Mouse (Mus musculus): ENCODE data around the gene Emsy. TPM values are rescaled to one million over a fixed set of nuclear protein-coding genes. Genes with fewer than 3 reads are reported as not detected.

The Emsy gene
- total and polyA plus RNA-seq, 3 experiments: 12.3 to 25.2 (median 14.6) TPM

GRCm38 (mm10) chr7:98594731-98595130 lies 61.9 kb downstream of the Emsy start:
- peaks cover 0 to 4% of the 10 kb centered on the region in 2 experiments; a peak in 1 of 4 replicates for H3K4me1 ChIP-seq (ENCODE audit: control insufficient read depth in 1 of 2, insufficient read depth in 2 of 2)
- no peak overlapping the region for H3K9ac ChIP-seq (ENCODE audit: insufficient read depth, low read depth)
- no peak overlapping the region for H3K4me2 ChIP-seq (ENCODE audit: insufficient read depth, low read depth, poor library complexity, severe bottlenecking)
- H3K9me3 ChIP-seq (replicated peaks; ENCODE audit: low read length): no peaks in the 10 kb centered on the region
- DNase-seq (ENCODE audit: extremely low read depth): no peak
- no peaks in the 10 kb centered on the region for H3K27me3 ChIP-seq (replicated peaks)
- H3K27ac ChIP-seq (ENCODE audit: insufficient read depth, low read depth): no peak overlapping the region
- no peaks in the 10 kb centered on the region for H3K79me2 ChIP-seq (replicated peaks; ENCODE audit: control insufficient read depth, extremely low read depth, insufficient read depth, poor library complexity, severe bottlenecking)
- H3K36me3 ChIP-seq (replicated peaks in 1 of 2; ENCODE audit: control insufficient read depth in 1 of 2, insufficient read depth in 1 of 2, low read length in 1 of 2): peaks cover 52 to 77% of the 10 kb centered on the region in 2 experiments
- in situ Hi-C loops (cut with MboI; ENCODE audit: low pct_ligation_motif_present, low pct_unique_long_range_greater_than_20kb, low sequenced_read_pairs) (no loop called here), dilution Hi-C loops (cut with MboI; ENCODE audit: extremely low pct_ligation_motif_present, extremely low pct_unique_long_range_greater_than_20kb, low sequenced_read_pairs) (no loop called here)
- no peak for TF ChIP-seq TCF12 (IDR thresholded peaks at IDR 0.05; ENCODE audit: low read depth, low read length)
- TF ChIP-seq JUND (conservative IDR thresholded peaks at IDR 0.05; ENCODE audit: low read depth, low read length): no peak
- TF ChIP-seq MEF2A (IDR thresholded peaks at IDR 0.05; ENCODE audit: borderline replicate concordance, low read depth, low read length): no peak
- no peak for TF ChIP-seq CHD1 (IDR thresholded peaks at IDR 0.05; ENCODE audit: low read depth, low read length)
- no peak for TF ChIP-seq HCFC1 (IDR thresholded peaks at IDR 0.05; ENCODE audit: low read depth, low read length)
- H3K4me3 ChIP-seq (replicated peaks in 1 of 3; ENCODE audit: low read depth in 2 of 3, low read length in 2 of 3, poor library complexity in 1 of 3): no peak overlapping the region

- H3K4me3 ChIP-seq (replicated peaks in 1 of 3; ENCODE audit: low read depth in 2 of 3, low read length in 2 of 3, poor library complexity in 1 of 3): no peak overlapping the region
- no peak overlapping the region for H3K4me2 ChIP-seq (ENCODE audit: insufficient read depth, low read depth, poor library complexity, severe bottlenecking)
- in situ Hi-C loops (cut with MboI; ENCODE audit: low pct_ligation_motif_present, low pct_unique_long_range_greater_than_20kb, low sequenced_read_pairs): no loop called here
- TF ChIP-seq IRF4 (IDR thresholded peaks at IDR 0.05; ENCODE audit: low read depth, low read length) (no peak), CHD2 (IDR thresholded peaks at IDR 0.05; ENCODE audit: low read length) (no peak), CHD1 (IDR thresholded peaks at IDR 0.05; ENCODE audit: low read depth, low read length) (no peak), MAFK (IDR thresholded peaks at IDR 0.05; ENCODE audit: insufficient replicate concordance, low read length) (no peak), RCOR1 (conservative IDR thresholded peaks at IDR 0.05; ENCODE audit: low read depth, low read length) (no peak), ETS1 (conservative IDR thresholded peaks at IDR 0.05; ENCODE audit: low read depth, low read length) (no peak), NELFE (IDR thresholded peaks at IDR 0.05; ENCODE audit: low read depth, low read length) (no peak), ELF1 (IDR thresholded peaks at IDR 0.05; ENCODE audit: low read depth, low read length) (no peak)
- H3K36me3 ChIP-seq (replicated peaks in 1 of 2; ENCODE audit: control insufficient read depth in 1 of 2, insufficient read depth in 1 of 2, low read length in 1 of 2): peaks cover 52 to 79% of the 10 kb centered on the region in 2 experiments
- no peak for DNase-seq (ENCODE audit: extremely low read depth)
- no peaks in the 10 kb centered on the region for H3K27me3 ChIP-seq (replicated peaks)
- H3K27ac ChIP-seq (ENCODE audit: insufficient read depth, low read depth): no peak overlapping the region
- dilution Hi-C loops (cut with MboI; ENCODE audit: extremely low pct_ligation_motif_present, extremely low pct_unique_long_range_greater_than_20kb, low sequenced_read_pairs): no loop called here
- H3K79me2 ChIP-seq (replicated peaks; ENCODE audit: control insufficient read depth, extremely low read depth, insufficient read depth, poor library complexity, severe bottlenecking): no peaks in the 10 kb centered on the region
- peaks cover 0 to 10% of the 10 kb centered on the region in 2 experiments; a peak in 1 of 4 replicates for H3K4me1 ChIP-seq (ENCODE audit: control insufficient read depth in 1 of 2, insufficient read depth in 2 of 2)
- H3K9ac ChIP-seq (ENCODE audit: insufficient read depth, low read depth): no peak overlapping the region
- no peaks in the 10 kb centered on the region for H3K9me3 ChIP-seq (replicated peaks; ENCODE audit: low read length)
Measured at GRCm38 (mm10) chr7:98593276-98593675, 63.3 kb downstream of the Emsy start.

- peaks cover 23 to 45% of the 10 kb centered on the region in 2 experiments for H3K36me3 ChIP-seq (replicated peaks in 1 of 2; ENCODE audit: control insufficient read depth in 1 of 2, insufficient read depth in 1 of 2, low read length in 1 of 2)
- in situ Hi-C loops (cut with MboI; ENCODE audit: low pct_ligation_motif_present, low pct_unique_long_range_greater_than_20kb, low sequenced_read_pairs): no loop called here
Measured at GRCm38 (mm10) chr7:98589028-98589427, 67.6 kb downstream of the Emsy start.

More at GRCm38 (mm10) chr7:98589028-98589427, 67.6 kb downstream of the Emsy start:
- no peak overlapping the region for H3K27ac ChIP-seq (ENCODE audit: insufficient read depth, low read depth)
- no peaks in the 10 kb centered on the region for H3K79me2 ChIP-seq (replicated peaks; ENCODE audit: control insufficient read depth, extremely low read depth, insufficient read depth, poor library complexity, severe bottlenecking)
- no peak overlapping the region for H3K4me3 ChIP-seq (replicated peaks in 1 of 3; ENCODE audit: low read depth in 2 of 3, low read length in 2 of 3, poor library complexity in 1 of 3)
- peaks cover 13 to 46% of the 10 kb centered on the region in 2 experiments for H3K4me1 ChIP-seq (ENCODE audit: control insufficient read depth in 1 of 2, insufficient read depth in 2 of 2)
- H3K9ac ChIP-seq (ENCODE audit: insufficient read depth, low read depth): no peak overlapping the region
- H3K27me3 ChIP-seq (replicated peaks): no peaks in the 10 kb centered on the region
- H3K9me3 ChIP-seq (replicated peaks; ENCODE audit: low read length): no peaks in the 10 kb centered on the region
- TF ChIP-seq CTCF (conservative IDR thresholded peaks at IDR 0.05 in 1 of 2, IDR thresholded peaks at IDR 0.05 in 1 of 2; ENCODE audit: low read depth in 2 of 2, low read length in 2 of 2): peak in 1 of 2 experiments; percentile 83; a peak in 3 of 4 replicates
- TF ChIP-seq TCF12 (IDR thresholded peaks at IDR 0.05; ENCODE audit: low read depth, low read length): no peak
- peak; percentile 66 for TF ChIP-seq ZC3H11A (IDR thresholded peaks at IDR 0.05; ENCODE audit: low read depth, low read length)
- peak; percentile 93 for TF ChIP-seq RAD21 (IDR thresholded peaks at IDR 0.05; ENCODE audit: low read depth, low read length)
- TF ChIP-seq NELFE (IDR thresholded peaks at IDR 0.05; ENCODE audit: low read depth, low read length): no peak
- peak; percentile 89 for TF ChIP-seq SMC3 (IDR thresholded peaks at IDR 0.05; ENCODE audit: low read depth, low read length)
- peak; percentile 50 for DNase-seq (ENCODE audit: extremely low read depth)
- dilution Hi-C loops (cut with MboI; ENCODE audit: extremely low pct_ligation_motif_present, extremely low pct_unique_long_range_greater_than_20kb, low sequenced_read_pairs): no loop called here
- no peak overlapping the region for H3K4me2 ChIP-seq (ENCODE audit: insufficient read depth, low read depth, poor library complexity, severe bottlenecking)

All from CH12.LX (cell line).